Mouse (Mus musculus): ENCODE data around the gene Slc1a5.

Gene Slc1a5

GRCm38 (mm10) chr7:16846775-16847174, 65.6 kb downstream of the Slc1a5 start:
- no peak for DNase-seq (ENCODE audit: low spot score in 2 of 2)

GRCm38 (mm10) chr7:16847507-16847906, 66.4 kb downstream of the Slc1a5 start:
- DNase-seq (ENCODE audit: low spot score in 2 of 2): no peak
